Mouse (Mus musculus): Measurements from ENCODE around the gene Asrgl1.
"Not testable (repeated sequence)": the region's sequence is repeated elsewhere in the genome, so short reads cannot be mapped to it uniquely, and the experiment has no call there.

GRCm38 (mm10) chr19:9123986-9124385 lies 11.4 kb downstream of the Asrgl1 start:
- TF ChIP-seq GATA1, TAL1 (IDR thresholded peaks at IDR 0.05; ENCODE audit: low read length): not testable (repeated sequence)

Measured in erythroblast, embryonic 14.5 days (primary cell).